ENCODE assay signal across 8 mouse cellular contexts in genomic region chr11:51967443-51968401, GRCm38 (mm10). TPM values are rescaled to one million over a fixed set of nuclear protein-coding genes. Genes with fewer than 3 reads are reported as not detected.
DNase-seq lines count a peak whose midpoint lies in the region; ATAC-seq and TF ChIP-seq lines count a peak whose summit lies in the region.

Gene Cdkn2aipnl (plus strand): TSS chr11:51967661.

- H3K9me3 ChIP-seq in forebrain, embryonic 15.5 days: no peaks in the 10 kb centered on the region

- peaks cover 30% of the 10 kb centered on the region for H3K36me3 ChIP-seq in forebrain, embryonic 15.5 days

- WGBS in forebrain, embryonic 15.5 days: 3% methylated on average over 62 of the region's 63 CpGs
- WGBS in lung, adult 2 months: 1% methylated on average over 61 of the region's 63 CpGs

- peak within 1 kb of the TSS; percentile 92 for H3K9ac ChIP-seq in forebrain, embryonic 15.5 days (replicated peaks)

- TF ChIP-seq POLR2A in lung, adult 2 months (IDR thresholded peaks at IDR 0.05; ENCODE audit: borderline replicate concordance, extremely low read depth, low read depth, low read length): peak; percentile 45; the same call in 1 of the 2 replicates

- peak; percentile 97 for DNase-seq in ES-CJ7 (ENCODE audit: low read depth, low spot score)
- peak; percentile 94 for DNase-seq in cerebellum, adult 11 months
- peak; percentile 86 for DNase-seq in heart, postnatal 25 days (ENCODE audit: low spot score)
- peak; percentile 95 to 97 for DNase-seq in layer of hippocampus, adult 18-20 months (ENCODE audit: low spot score in 2 of 2)
- DNase-seq in lung, adult 2 months: peak; percentile 96
- DNase-seq in thymus, adult 18-20 months: peak; percentile 92 to 95

- H3K27me3 ChIP-seq in forebrain, embryonic 15.5 days: no peaks in the 10 kb centered on the region

- peak; percentile 97 for ATAC-seq in forebrain, embryonic 15.5 days (replicated peaks)
- peak; percentile 98 for ATAC-seq in neutrophil, adult 5-6 weeks (ENCODE audit: extremely low read depth, insufficient number of reproducible peaks, low FRiP score, poor library complexity, severe bottlenecking)

- peak within 1 kb of the TSS; percentile 89 for H3K4me2 ChIP-seq in forebrain, embryonic 15.5 days (replicated peaks)

- intact Hi-C loops in heart, postnatal 25 days (cut with DNase I): loop anchor here (1.0 to 2.0 kb wide), 2 partner anchors 51 to 109 kb away; no protein-coding TSS in a partner anchor

- H3K4me3 ChIP-seq in forebrain, embryonic 15.5 days: peak within 1 kb of the TSS; percentile 90
- H3K4me3 ChIP-seq in lung, adult 2 months (replicated peaks; ENCODE audit: extremely low read depth, low read depth, low read length): peak within 1 kb of the TSS; percentile 82

- H3K27ac ChIP-seq in forebrain, embryonic 15.5 days (replicated peaks): peak within 1 kb of the TSS; percentile 71

- peak; percentile 83 for TF ChIP-seq CTCF in lung, adult 2 months (IDR thresholded peaks at IDR 0.05; ENCODE audit: insufficient read depth, low read length)

- H3K4me1 ChIP-seq in forebrain, embryonic 15.5 days: peaks cover 17% of the 10 kb centered on the region
- H3K4me1 ChIP-seq in lung, adult 2 months (ENCODE audit: control insufficient read depth, insufficient read depth, low read length): peaks cover 6% of the 10 kb centered on the region

RNA-seq across cellular contexts. Expression of gene Cdkn2aipnl, which starts in this region (rescaled TPM):
- 113 and 118 TPM in 2 replicates for polyA plus RNA-seq in forebrain, embryonic 15.5 days (2015; fragmentation: Nextera tagmentation; extraction: Ambion mirVana)
- 10 to 100 TPM in 1 of 2 experiments, 1 to 10 TPM in 1; 8.8 to 10.5 TPM for total RNA-seq in heart, postnatal 25 days (2021)
- total RNA-seq in layer of hippocampus, adult 18-20 months (2021): 10 to 100 TPM; 40.6 to 44.1 TPM
- 18.7 and 19.7 TPM in 2 replicates for polyA plus RNA-seq in lung, adult 2 months (2012; rRNA removed)
- total RNA-seq in neutrophil, adult 5-6 weeks (2017): 37.9 and 40.5 TPM in 2 replicates

Comparison
In these comparisons a context has a peak if more than half of its experiments do, and no peak if none do; other contexts are left out.
1. Peak in every context shown above with its lines: DNase-seq, ATAC-seq, H3K4me3 ChIP-seq and H3K27ac ChIP-seq.